Mouse (Mus musculus) frontal cortex, postnatal 36 days (tissue): ENCODE measurements around the gene Sash1.

ENCODE experiments used
- DNase-seq, 2 experiments: peaks; one replicate each; pipeline ENCODE4 v3.0.0; 2022; ENCODE audit warnings: low spot score in 2 of 2

Gene Sash1

DNA sequence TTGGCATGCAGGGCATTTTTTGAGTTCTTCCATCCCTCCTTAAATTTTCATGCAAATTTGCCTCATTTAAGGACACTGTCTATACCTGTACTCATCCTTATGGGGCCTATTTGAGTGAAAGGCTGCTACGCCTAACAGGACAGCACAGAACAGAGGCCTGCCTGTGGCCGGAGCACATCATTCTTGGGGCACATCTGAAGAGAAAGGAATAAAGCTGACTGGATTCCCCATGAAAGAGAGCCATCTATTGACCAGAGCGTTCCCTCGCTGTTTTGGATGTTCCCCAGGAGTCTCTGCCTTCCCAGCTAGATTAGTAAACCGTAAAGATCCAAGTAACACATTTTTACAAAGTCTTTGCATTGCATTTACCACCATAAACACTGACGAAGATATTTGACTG is 203.5 kb downstream of the Sash1 start:
- DNase-seq = peak; percentile 7 to 11

DNA sequence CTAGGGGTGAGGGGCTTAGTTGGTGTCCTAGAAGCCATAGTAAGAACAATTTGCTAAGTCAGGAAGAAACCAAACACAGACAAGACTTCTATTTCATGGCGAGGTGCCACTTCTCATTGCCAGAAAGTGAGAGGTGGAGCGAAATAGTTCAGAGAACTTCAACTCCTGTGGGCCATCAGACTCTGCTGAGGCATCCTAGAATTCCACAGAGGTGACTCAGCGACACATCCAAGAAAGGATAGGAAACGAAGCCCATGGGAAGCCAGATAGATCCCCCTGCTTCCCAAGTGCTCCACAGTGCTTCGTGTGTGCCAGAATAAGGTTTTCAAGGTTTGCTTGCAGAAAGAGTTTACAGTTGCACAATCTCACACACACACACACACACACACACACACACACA is 209.1 kb downstream of the Sash1 start:
- DNase-seq = no peak
